Mouse (Mus musculus) CH12.LX (cell line): ENCODE data around the gene Frmd5. TPM values are rescaled to one million over a fixed set of nuclear protein-coding genes. Genes with fewer than 3 reads are reported as not detected.

Experiments
- DNase-seq: peaks from one replicate; pipeline ENCODE4 v3.0.0-alpha.2; 2013; ENCODE audit errors: extremely low read depth
- H3K27ac ChIP-seq: 2 replicates; pipeline ENCODE4 v1.5.1; 2012; ENCODE audit warnings: low read depth, mild to moderate bottlenecking, control low read depth, moderate library complexity; ENCODE audit not compliant: insufficient read depth
- H3K27me3 ChIP-seq: replicated peaks from 2 replicates; pipeline ENCODE3; 2012; ENCODE audit warnings: inconsistent platforms
- H3K36me3 ChIP-seq, 2 experiments: replicated peaks in 1 of 2; 2 replicates each; pipeline versions ENCODE3 to v1.6.1; 2012; ENCODE audit warnings: inconsistent platforms in 1 of 2, low read length in 1 of 2, mild to moderate bottlenecking in 1 of 2, mixed read lengths in 1 of 2, moderate library complexity in 1 of 2; ENCODE audit not compliant: control insufficient read depth in 1 of 2, insufficient read depth in 1 of 2
- H3K4me1 ChIP-seq, 2 experiments: 2 replicates each; pipeline ENCODE4 v1.6.1; 2012; ENCODE audit warnings: inconsistent platforms in 1 of 2, moderate library complexity in 1 of 2; ENCODE audit not compliant: insufficient read depth in 2 of 2, control insufficient read depth in 1 of 2
- H3K4me2 ChIP-seq: 2 replicates; pipeline ENCODE4 v1.6.1; 2012; ENCODE audit warnings: low read depth, mild to moderate bottlenecking, control low read depth; ENCODE audit not compliant: poor library complexity, insufficient read depth, severe bottlenecking
- H3K4me3 ChIP-seq, 3 experiments: fragments of 150-350 bp in 1 of 3; sonication (generic) in 1 of 3; replicated peaks in 1 of 3; 2 replicates each; pipeline versions ENCODE3 to v1.5.1; 2011 to 2012; ENCODE audit warnings: low read depth in 2 of 3, low read length in 2 of 3, mild to moderate bottlenecking in 2 of 3, moderate library complexity in 2 of 3, control low read depth in 1 of 3, improper control_type of control experiment in 1 of 3, inconsistent platforms in 1 of 3, mixed read lengths in 1 of 3; ENCODE audit not compliant: poor library complexity in 1 of 3
- H3K79me2 ChIP-seq: replicated peaks from 2 replicates; pipeline ENCODE4 v1.6.1; 2012; ENCODE audit warnings: mild to moderate bottlenecking, moderate library complexity; ENCODE audit not compliant: control insufficient read depth, poor library complexity, insufficient read depth, severe bottlenecking; ENCODE audit errors: extremely low read depth
- H3K9ac ChIP-seq: 2 replicates; pipeline ENCODE4 v1.6.1; 2012; ENCODE audit warnings: low read depth, mild to moderate bottlenecking, control low read depth, moderate library complexity; ENCODE audit not compliant: insufficient read depth
- H3K9me3 ChIP-seq: replicated peaks from 2 replicates; pipeline ENCODE3; 2012; ENCODE audit warnings: low read length, inconsistent platforms, mixed read lengths
- CHD1 ChIP-seq: IDR thresholded peaks from 2 replicates; pipeline ENCODE4 v1.6.1; 2012; ENCODE audit warnings: low read depth, low read length, improper control_type of control experiment, inconsistent platforms
- CTCF ChIP-seq, 2 experiments: IDR thresholded peaks in 1 of 2; conservative IDR thresholded peaks in 1 of 2; 2 replicates each; pipeline ENCODE4 v1.5.1; 2011 to 2012; ENCODE audit warnings: low read depth in 2 of 2, low read length in 2 of 2, improper control_type of control experiment in 1 of 2, inconsistent platforms in 1 of 2, mild to moderate bottlenecking in 1 of 2, moderate library complexity in 1 of 2
- E2F4 ChIP-seq: IDR thresholded peaks from 2 replicates; pipeline ENCODE4 v1.6.1; 2011; ENCODE audit warnings: low read depth, low read length, improper control_type of control experiment; ENCODE audit not compliant: insufficient replicate concordance
- ETS1 ChIP-seq: conservative IDR thresholded peaks from 2 replicates; pipeline ENCODE4 v1.6.1; 2012; ENCODE audit warnings: low read depth, mild to moderate bottlenecking, inconsistent platforms, low read length, improper control_type of control experiment, moderate library complexity
- GABPA ChIP-seq: IDR thresholded peaks from 2 replicates; pipeline ENCODE4 v1.6.1; 2012; ENCODE audit warnings: low read depth, low read length, improper control_type of control experiment, inconsistent platforms; ENCODE audit not compliant: insufficient replicate concordance
- HCFC1 ChIP-seq: IDR thresholded peaks from 2 replicates; pipeline ENCODE4 v1.6.1; 2012; ENCODE audit warnings: low read depth, mild to moderate bottlenecking, inconsistent platforms, low read length, improper control_type of control experiment
- JUND ChIP-seq: conservative IDR thresholded peaks from 2 replicates; pipeline ENCODE4 v1.6.1; 2011; ENCODE audit warnings: low read depth, low read length, improper control_type of control experiment
- KAT2A ChIP-seq: IDR thresholded peaks from 2 replicates; pipeline ENCODE4 v1.6.1; 2012; ENCODE audit warnings: low read length, improper control_type of control experiment, inconsistent platforms; ENCODE audit not compliant: insufficient replicate concordance
- MAFK ChIP-seq: IDR thresholded peaks from 2 replicates; pipeline ENCODE4 v1.6.1; 2011; ENCODE audit warnings: low read length, improper control_type of control experiment; ENCODE audit not compliant: insufficient replicate concordance
- MAZ ChIP-seq: IDR thresholded peaks from 2 replicates; pipeline ENCODE4 v1.6.1; 2012; ENCODE audit warnings: low read depth, mild to moderate bottlenecking, inconsistent platforms, low read length, improper control_type of control experiment, moderate library complexity
- MEF2A ChIP-seq: IDR thresholded peaks from 2 replicates; pipeline ENCODE4 v1.6.1; 2014; ENCODE audit warnings: low read depth, mild to moderate bottlenecking, inconsistent platforms, low read length, improper control_type of control experiment, borderline replicate concordance
- MYC ChIP-seq: IDR thresholded peaks from 2 replicates; pipeline ENCODE4 v1.6.1; 2011; ENCODE audit warnings: low read depth, mild to moderate bottlenecking, improper control_type of control experiment, low read length
- NELFE ChIP-seq: IDR thresholded peaks from 2 replicates; pipeline ENCODE4 v1.6.1; 2011; ENCODE audit warnings: low read depth, low read length, improper control_type of control experiment
- PAX5 ChIP-seq: IDR thresholded peaks from 2 replicates; pipeline ENCODE4 v1.6.1; 2012; ENCODE audit warnings: low read length, inconsistent platforms, mixed read lengths
- POLR2AphosphoS2 ChIP-seq: IDR thresholded peaks from 2 replicates; pipeline ENCODE4 v1.6.1; 2011; ENCODE audit warnings: low read depth, low read length, improper control_type of control experiment
- SIN3A ChIP-seq: IDR thresholded peaks from 2 replicates; pipeline ENCODE4 v1.6.1; 2012; ENCODE audit warnings: low read length, improper control_type of control experiment, inconsistent platforms
- SMC3 ChIP-seq: IDR thresholded peaks from 2 replicates; pipeline ENCODE4 v1.6.1; 2011; ENCODE audit warnings: low read depth, low read length, improper control_type of control experiment
- TBP ChIP-seq: conservative IDR thresholded peaks from 2 replicates; pipeline ENCODE4 v1.6.1; 2011; ENCODE audit warnings: low read depth, low read length, improper control_type of control experiment
- TCF12 ChIP-seq: IDR thresholded peaks from 2 replicates; pipeline ENCODE4 v1.6.1; 2014; ENCODE audit warnings: low read depth, mild to moderate bottlenecking, inconsistent platforms, low read length, improper control_type of control experiment
- USF1 ChIP-seq: IDR thresholded peaks from 2 replicates; pipeline ENCODE4 v1.6.1; 2014; ENCODE audit warnings: low read depth, mild to moderate bottlenecking, inconsistent platforms, low read length, improper control_type of control experiment
- USF2 ChIP-seq: conservative IDR thresholded peaks from 2 replicates; pipeline ENCODE4 v1.6.1; 2011; ENCODE audit warnings: low read depth, low read length, improper control_type of control experiment
- ZC3H11A ChIP-seq: IDR thresholded peaks from 2 replicates; pipeline ENCODE4 v1.6.1; 2012; ENCODE audit warnings: low read depth, mild to moderate bottlenecking, inconsistent platforms, low read length, improper control_type of control experiment
- ZKSCAN1 ChIP-seq: IDR thresholded peaks from 2 replicates; pipeline ENCODE4 v1.6.1; 2012; ENCODE audit warnings: low read depth, inconsistent platforms, low read length, improper control_type of control experiment, borderline replicate concordance
- dilution Hi-C: fragments of 300-500 bp; cut with MboI; formaldehyde crosslinking; loops from 2 replicates; pipeline ENCODE4 v1.14.3; 2020; ENCODE audit warnings: low sequenced_read_pairs; ENCODE audit not compliant: extremely low pct_unique_long_range_greater_than_20kb, extremely low pct_ligation_motif_present
- in situ Hi-C: fragments of 300-500 bp; cut with MboI; formaldehyde crosslinking; loops from 3 replicates; pipeline ENCODE4 v1.14.3; 2019; ENCODE audit warnings: low sequenced_read_pairs, low pct_ligation_motif_present, low pct_unique_long_range_greater_than_20kb, mixed read lengths
- polyA plus RNA-seq: library from polyadenylated mRNA; unstranded; fragments of >175 nt; gene quantifications from 2 replicates; pipeline ENCODE4 v1.2.1, GENCODE M21; 2012; ENCODE audit warnings: low read depth; ENCODE audit not compliant: insufficient read length
- total RNA-seq, 2 experiments: library from RNA; depleted of rRNA; stranded (reverse); fragments of 300-350 nt in 1 of 2; fragments of >200 nt in 1 of 2; gene quantifications; 2 replicates each; pipeline ENCODE4 v1.2.3; 2012 to 2014

The Frmd5 gene
- total and polyA plus RNA-seq, 3 experiments, result 1.9 to 3.5 (median 3.2) TPM

GRCm38 (mm10) chr2:121658123-121658767, 148.6 kb downstream of the Frmd5 start:
- dilution Hi-C loops, result no loop called here
- Histone ChIP-seq H3K27ac (no peak overlapping the region), H3K9ac (no peak overlapping the region), H3K4me1 (0 out of 4 replicates have a peak, but pooled peaks cover 0 to 3% of the 10 kb centered on the region in 2 experiments), H3K4me2 (no peak overlapping the region), H3K27me3 (no peaks in the 10 kb centered on the region), H3K9me3 (no peaks in the 10 kb centered on the region), H3K4me3 (no peak overlapping the region), H3K36me3 (no peaks in the 10 kb centered on the region), H3K79me2 (no peaks in the 10 kb centered on the region)
- DNase-seq, result no peak
- in situ Hi-C loops, result no loop called here
- TF ChIP-seq E2F4 (no peak), USF1 (no peak), MAFK (no peak), CHD1 (no peak), PAX5 (no peak), ZC3H11A (no peak), ETS1 (no peak), ZKSCAN1 (no peak), NELFE (no peak), SIN3A (no peak), HCFC1 (no peak), TBP (no peak), TCF12 (no peak), JUND (no peak), USF2 (no peak), CTCF (conservative IDR thresholded peaks at IDR 0.05 in 1 of 2, IDR thresholded peaks at IDR 0.05 in 1 of 2; ENCODE audit: low read depth in 2 of 2, low read length in 2 of 2) (no peak), SMC3 (no peak), MEF2A (no peak), MYC (no peak), KAT2A (no peak)
- TF ChIP-seq, all 38 proteins: peak for 0

DNA sequence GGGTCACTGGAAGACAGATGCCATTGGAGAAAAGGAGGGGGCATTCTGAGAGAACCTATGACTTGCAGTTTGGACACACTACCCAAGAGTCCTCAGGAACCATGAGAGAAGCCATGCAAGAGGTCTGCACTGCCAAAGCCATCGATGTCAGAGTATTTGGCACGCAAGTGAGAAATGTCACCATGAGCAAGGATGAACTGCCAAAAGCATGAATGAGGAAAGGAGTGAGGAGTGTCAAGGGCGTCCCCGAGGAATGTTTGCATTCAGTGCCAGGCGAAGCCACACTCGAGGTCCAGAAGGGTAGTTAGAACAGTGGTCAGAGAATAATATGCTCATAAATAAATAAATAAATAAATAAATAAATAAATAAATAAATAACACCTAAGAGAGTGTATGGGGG, 150.9 kb downstream of the Frmd5 start:
- Histone ChIP-seq H3K36me3 (no peaks in the 10 kb centered on the region), H3K27ac (no peak overlapping the region), H3K9me3 (no peaks in the 10 kb centered on the region), H3K79me2 (no peaks in the 10 kb centered on the region), H3K4me2 (no peak overlapping the region), H3K4me1 (0 out of 4 replicates have a peak, but pooled peaks cover 0 to 3% of the 10 kb centered on the region in 2 experiments), H3K27me3 (no peaks in the 10 kb centered on the region), H3K9ac (no peak overlapping the region), H3K4me3 (no peak overlapping the region)
- in situ Hi-C loops, result no loop called here
- dilution Hi-C loops, result no loop called here
- DNase-seq, result no peak
- TF ChIP-seq POLR2AphosphoS2, result no peak
- no peak for TF ChIP-seq SMC3
- no peak for TF ChIP-seq MAZ
- TF ChIP-seq SIN3A, result no peak
- TF ChIP-seq GABPA, result no peak
- no peak for TF ChIP-seq CTCF (conservative IDR thresholded peaks at IDR 0.05 in 1 of 2, IDR thresholded peaks at IDR 0.05 in 1 of 2; ENCODE audit: low read depth in 2 of 2, low read length in 2 of 2)
